Mouse (Mus musculus) forebrain, postnatal 0 days (tissue): ENCODE data around the gene Gadd45b. TPM values are rescaled to one million over a fixed set of nuclear protein-coding genes. Genes with fewer than 3 reads are reported as not detected.

Source experiments
- ATAC-seq: fragments of 200-750 bp; cut with Nextera tagmentation; 2 replicates; pipeline ENCODE4 v1.8.0; 2017; ENCODE audit warnings: mild to moderate bottlenecking, moderate library complexity
- DNase-seq: peaks from one replicate; pipeline ENCODE4 v3.0.0-alpha.2; 2015
- H3K27ac ChIP-seq: fragments of 300-500 bp; sonication (generic); 2 replicates; pipeline ENCODE4 v1.5.1; 2014; ENCODE audit warnings: low read depth, mild to moderate bottlenecking, antibody characterized with exemption, low read length, moderate library complexity, mixed read lengths
- H3K27me3 ChIP-seq: fragments of 300-500 bp; sonication (generic); 2 replicates; pipeline ENCODE4 v1.6.1; 2014; ENCODE audit warnings: mild to moderate bottlenecking, low read length, mixed read lengths; ENCODE audit not compliant: insufficient read depth
- H3K36me3 ChIP-seq: fragments of 300-500 bp; sonication (generic); 2 replicates; pipeline ENCODE4 v1.6.1; 2014; ENCODE audit warnings: mild to moderate bottlenecking, moderate library complexity; ENCODE audit not compliant: insufficient read depth
- H3K4me1 ChIP-seq: fragments of 300-500 bp; sonication (generic); 2 replicates; pipeline ENCODE4 v1.6.1; 2014; ENCODE audit warnings: antibody characterized with exemption; ENCODE audit not compliant: insufficient read depth
- H3K4me2 ChIP-seq: fragments of 300-500 bp; sonication (generic); 2 replicates; pipeline ENCODE4 v1.6.1; 2014; ENCODE audit warnings: low read depth, mild to moderate bottlenecking, moderate library complexity
- H3K4me3 ChIP-seq: fragments of 300-500 bp; sonication (generic); 2 replicates; pipeline ENCODE4 v1.5.1; 2014; ENCODE audit warnings: low read depth, low read length, mixed read lengths
- H3K9ac ChIP-seq: fragments of 300-500 bp; sonication (generic); 2 replicates; pipeline ENCODE4 v1.6.1; 2014; ENCODE audit warnings: mild to moderate bottlenecking
- H3K9me3 ChIP-seq: fragments of 300-500 bp; sonication (generic); 2 replicates; pipeline ENCODE4 v1.6.1; 2016; ENCODE audit warnings: low read length
- CTCF ChIP-seq: sonication (generic); IDR thresholded peaks from 2 replicates; pipeline ENCODE4 v1.5.1; 2016; ENCODE audit warnings: antibody characterized with exemption, control low read depth, low read depth
- WGBS: fragments of 180-500 bp; shearing (Covaris S2); extraction: QIAGEN DNeasy Blood & Tissue Kit; methylation state at CpG from one replicate; pipeline ENCODE4 v1.1.7; 2014; 5-methylcytosine and 5-hydroxymethylcytosine counted together
- polyA plus RNA-seq: library from polyadenylated mRNA; unstranded; fragments of >200 nt; fragmentation: Nextera tagmentation; extraction: Ambion mirVana; gene quantifications from 2 replicates; pipeline ENCODE4 v1.2.1, GENCODE M21; 2015
- total RNA-seq: library from RNA; depleted of rRNA; stranded (reverse); fragments of >200 nt; gene quantifications from 2 replicates; pipeline ENCODE4 v1.2.3, GENCODE M21; 2014

Gene Gadd45b
- total and polyA plus RNA-seq, 2 experiments from 2014 or later = 5.0 to 7.7 TPM

DNA sequence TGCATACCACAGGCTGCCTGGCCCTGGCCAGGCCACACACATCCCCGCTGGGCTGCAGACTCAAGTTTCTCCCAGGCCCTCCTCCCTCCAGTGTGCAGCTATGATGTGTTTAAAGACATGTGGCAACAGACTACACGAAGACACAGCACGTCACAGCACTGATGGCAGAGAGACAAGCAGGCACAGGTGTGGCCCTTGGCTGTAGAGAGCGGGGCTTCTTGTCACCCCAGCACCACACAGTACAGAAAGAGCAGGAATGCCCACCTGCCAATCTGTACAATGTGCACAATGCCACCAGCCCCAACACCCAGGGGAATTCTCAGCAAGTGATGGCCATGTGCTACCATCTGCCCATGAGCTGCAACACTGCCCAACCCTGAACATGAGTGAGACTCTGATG is 18.5 kb upstream of the Gadd45b start:
- no peak overlapping the region for H3K4me2 ChIP-seq
- peaks cover 59% of the 10 kb centered on the region for H3K36me3 ChIP-seq
- TF ChIP-seq CTCF = no peak
- no peaks in the 10 kb centered on the region for H3K27me3 ChIP-seq
- no peak overlapping the region for H3K9ac ChIP-seq
- H3K4me3 ChIP-seq = no peak overlapping the region
- H3K9me3 ChIP-seq = no peaks in the 10 kb centered on the region
- H3K27ac ChIP-seq = no peak overlapping the region
- DNase-seq = no peak
- 91% methylated on average over 4 of the region's 4 CpGs for WGBS
- H3K4me1 ChIP-seq = 0 out of 2 replicates have a peak, but pooled peaks cover 1% of the 10 kb centered on the region
- no peak for ATAC-seq

DNA sequence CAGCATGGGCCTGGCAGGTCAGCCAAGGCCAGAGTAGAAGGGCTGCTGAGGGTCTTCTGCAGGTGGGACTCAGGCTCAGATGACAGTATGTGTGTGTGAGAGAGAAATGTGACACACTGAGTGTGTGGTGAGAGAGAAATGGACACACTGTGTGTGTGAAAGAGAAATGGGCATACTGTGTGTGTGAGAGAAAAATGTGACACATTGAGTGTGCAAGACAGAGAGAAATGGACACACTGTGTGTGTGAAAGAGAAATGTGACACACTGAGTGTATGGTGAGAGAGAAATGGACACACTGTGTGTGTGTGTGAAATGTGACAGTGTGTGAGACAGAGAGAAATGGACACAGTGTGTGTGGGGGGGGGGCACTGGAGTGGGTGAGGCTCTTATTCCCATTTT is 18.0 kb upstream of the Gadd45b start:
- ATAC-seq = no peak
- Histone ChIP-seq H3K9ac (no peak overlapping the region), H3K36me3 (peaks cover 57% of the 10 kb centered on the region), H3K4me3 (no peak overlapping the region), H3K9me3 (no peaks in the 10 kb centered on the region), H3K4me1 (0 out of 2 replicates have a peak, but pooled peaks cover 6% of the 10 kb centered on the region), H3K27me3 (no peaks in the 10 kb centered on the region), H3K4me2 (no peak overlapping the region), H3K27ac (no peak overlapping the region)
- no peak for TF ChIP-seq CTCF
- no peak for DNase-seq

DNA sequence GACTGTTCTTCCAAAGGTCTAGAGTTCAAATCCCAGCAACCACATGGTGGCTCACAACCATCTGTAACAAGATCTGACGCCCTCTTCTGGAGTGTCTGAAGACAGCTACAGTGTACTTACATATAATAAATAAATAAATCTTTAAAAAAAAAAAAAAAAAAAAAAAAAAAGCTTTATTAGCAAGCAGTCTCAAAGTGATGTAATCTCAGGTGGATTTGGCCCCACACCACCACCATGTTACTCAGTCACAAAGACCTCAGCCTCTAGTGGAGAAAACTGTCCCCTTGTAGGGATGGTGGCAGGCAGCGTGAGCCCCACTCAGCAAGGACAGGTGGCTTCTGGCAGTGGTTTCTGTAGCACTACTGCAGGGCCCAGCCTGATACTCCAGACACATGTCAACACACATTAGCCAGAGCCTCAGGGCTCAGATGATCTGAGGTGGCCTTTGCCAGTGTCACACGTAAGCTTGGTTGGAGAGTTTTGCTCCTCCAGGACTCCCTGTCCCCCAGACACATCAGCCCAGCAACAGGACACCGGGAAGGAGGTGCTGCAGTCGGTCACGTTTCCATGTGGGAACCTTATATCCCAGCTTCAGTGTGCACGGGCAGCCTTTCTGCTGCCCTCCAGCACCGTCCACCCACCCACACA is 16.4 kb upstream of the Gadd45b start:
- Histone ChIP-seq H3K36me3 (peaks cover 42% of the 10 kb centered on the region), H3K4me3 (no peak overlapping the region), H3K4me2 (no peak overlapping the region), H3K27ac (no peak overlapping the region), H3K9ac (no peak overlapping the region), H3K9me3 (no peaks in the 10 kb centered on the region), H3K27me3 (no peaks in the 10 kb centered on the region), H3K4me1 (0 out of 2 replicates have a peak, but pooled peaks cover 6% of the 10 kb centered on the region)
- DNase-seq (no peak), ATAC-seq (no peak)
- WGBS = 94% methylated on average over 7 of the region's 8 CpGs
- no peak for TF ChIP-seq CTCF

DNA sequence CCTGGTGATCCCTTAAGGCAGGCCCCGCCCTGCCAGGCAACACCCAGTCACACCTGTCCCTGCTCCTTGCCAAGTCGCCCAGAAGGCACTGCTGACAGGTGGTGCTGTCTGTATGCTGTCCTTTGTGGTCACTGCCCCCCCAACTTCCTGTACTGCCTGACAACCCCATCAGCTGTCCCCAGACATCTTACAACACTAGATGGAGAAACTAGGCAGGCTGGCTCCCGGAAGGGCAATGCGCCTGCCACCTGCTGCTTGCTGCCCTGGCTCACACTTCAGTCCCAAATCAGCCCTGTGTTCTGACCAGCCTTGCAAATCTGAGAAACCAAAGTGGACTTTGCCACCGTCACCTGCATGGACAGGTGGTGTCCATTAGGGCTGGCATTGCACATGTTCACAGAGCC is 15.6 kb upstream of the Gadd45b start:
- H3K4me3 ChIP-seq = no peak overlapping the region
- no peak for ATAC-seq
- DNase-seq = no peak
- TF ChIP-seq CTCF = no peak
- peaks cover 34% of the 10 kb centered on the region for H3K36me3 ChIP-seq
- WGBS = 92% methylated on average over 5 of the region's 5 CpGs
- H3K27ac ChIP-seq = no peak overlapping the region
- no peak overlapping the region for H3K4me2 ChIP-seq
- no peak overlapping the region for H3K9ac ChIP-seq
- no peaks in the 10 kb centered on the region for H3K27me3 ChIP-seq
- H3K4me1 ChIP-seq = 0 out of 2 replicates have a peak, but pooled peaks cover 6% of the 10 kb centered on the region
- no peaks in the 10 kb centered on the region for H3K9me3 ChIP-seq

DNA sequence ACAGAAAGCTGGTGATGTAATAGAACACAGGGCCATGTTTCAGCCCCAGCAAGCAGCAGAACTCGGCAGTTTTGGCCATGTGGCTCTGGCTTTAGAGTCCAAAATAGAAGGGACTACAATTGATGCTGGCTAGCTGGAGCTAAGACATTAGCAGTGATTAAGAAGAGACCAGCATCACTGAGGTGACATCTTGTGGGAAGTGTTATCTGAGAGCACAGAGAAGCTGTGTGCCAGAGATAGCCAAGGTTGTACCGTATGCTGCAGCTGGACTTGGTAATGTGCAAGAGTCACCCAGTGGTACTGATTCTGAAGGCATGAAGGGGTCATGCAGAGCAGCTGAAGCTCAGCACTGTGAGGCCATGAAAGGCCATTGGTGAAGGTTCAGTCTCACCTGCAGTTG is 14.6 kb upstream of the Gadd45b start:
- Histone ChIP-seq H3K36me3 (peaks cover 24% of the 10 kb centered on the region), H3K4me2 (no peak overlapping the region), H3K27me3 (no peaks in the 10 kb centered on the region), H3K27ac (no peak overlapping the region), H3K9ac (no peak overlapping the region), H3K4me3 (no peak overlapping the region), H3K9me3 (no peaks in the 10 kb centered on the region), H3K4me1 (0 out of 2 replicates have a peak, but pooled peaks cover 6% of the 10 kb centered on the region)
- DNase-seq (no peak), ATAC-seq (no peak)
- 84% methylated on average over 2 of the region's 2 CpGs for WGBS
- TF ChIP-seq CTCF = no peak

DNA sequence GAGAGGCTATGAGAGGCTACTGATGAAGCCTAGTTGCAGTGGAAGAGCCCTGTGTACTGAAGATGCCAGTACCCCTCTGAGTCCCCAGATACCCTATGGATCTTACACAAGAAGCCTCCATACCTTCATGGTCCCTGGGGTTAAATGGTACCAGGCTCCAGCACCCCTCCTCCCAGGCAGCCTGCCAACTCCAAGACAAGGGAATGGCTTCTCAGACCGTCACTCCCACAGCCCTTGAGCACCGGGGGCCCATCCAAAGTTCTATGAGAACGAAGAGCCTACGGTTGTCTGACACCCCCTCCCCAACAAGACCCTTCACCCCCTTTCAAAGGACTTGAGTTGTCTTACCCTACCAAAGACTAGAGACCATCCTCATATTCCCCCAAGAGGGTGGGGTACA is 14.1 kb upstream of the Gadd45b start:
- Histone ChIP-seq H3K9ac (no peak overlapping the region), H3K27me3 (no peaks in the 10 kb centered on the region), H3K27ac (no peak overlapping the region), H3K9me3 (no peaks in the 10 kb centered on the region), H3K4me3 (no peak overlapping the region), H3K36me3 (peaks cover 21% of the 10 kb centered on the region), H3K4me1 (0 out of 2 replicates have a peak, but pooled peaks cover 6% of the 10 kb centered on the region), H3K4me2 (no peak overlapping the region)
- no peak for DNase-seq
- no peak for ATAC-seq
- 73% methylated on average over 4 of the region's 4 CpGs for WGBS
- TF ChIP-seq CTCF = no peak

DNA sequence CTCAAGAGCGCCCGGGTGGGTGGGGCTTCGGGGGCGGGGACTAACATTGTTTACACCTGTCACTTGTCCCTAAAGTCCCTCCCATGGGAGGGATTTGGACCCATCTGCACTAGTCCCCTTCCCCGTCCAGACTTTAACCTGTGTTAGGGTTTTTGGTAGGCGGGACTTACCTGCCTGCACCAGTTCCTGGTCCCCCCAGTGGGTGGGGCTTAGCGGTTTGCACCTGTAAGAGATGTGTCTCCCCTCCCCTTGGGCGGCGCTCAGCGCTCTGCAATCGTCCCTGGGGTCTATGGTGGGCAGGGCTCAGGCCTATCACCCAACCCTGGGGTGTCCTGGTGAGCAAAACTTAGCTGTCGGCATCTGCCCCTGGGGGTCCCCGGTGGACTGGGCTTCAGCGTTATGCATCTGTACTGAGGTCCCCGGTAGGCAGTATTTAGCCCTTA is 12.5 kb upstream of the Gadd45b start:
- no peaks in the 10 kb centered on the region for H3K27me3 ChIP-seq
- TF ChIP-seq CTCF = no peak
- peaks cover 11% of the 10 kb centered on the region; the same call in 1 of the 2 replicates for H3K36me3 ChIP-seq
- DNase-seq (peak; percentile 50), ATAC-seq (peak; percentile 49)
- peak overlapping the region; percentile 51 for H3K27ac ChIP-seq
- WGBS = 2% methylated on average over 15 of the region's 15 CpGs
- no peaks in the 10 kb centered on the region for H3K9me3 ChIP-seq
- 0 out of 2 replicates have a peak, but pooled peaks cover 6% of the 10 kb centered on the region for H3K4me1 ChIP-seq
- peak overlapping the region; percentile 57 for H3K4me3 ChIP-seq
- H3K4me2 ChIP-seq = peak overlapping the region; percentile 88
- H3K9ac ChIP-seq = peak overlapping the region; percentile 66
